In genomic region chr6:17172050-17172449, GRCm38 (mm10) we compare ENCODE assay signal across 11 mouse cellular contexts.
DNase-seq lines count a peak whose midpoint lies in the region; ATAC-seq and TF ChIP-seq lines count a peak whose summit lies in the region.
"Had no signal": no experiment of that assay in that cellular context is flagged by ENCODE, and none has a peak within 500 bp of the region (broad histone marks: within the 10 kb centered on the region; RNA-seq: fewer than 3 reads in every experiment).

No protein-coding gene starts in this region.

- ATAC-seq in lung, embryonic 15.5 days (ENCODE audit: borderline replicate concordance, extremely low read depth, low FRiP score, low TSS enrichment): no peak
- ATAC-seq in hindbrain, embryonic 16.5 days: no peak

- H3K4me1 ChIP-seq in lung, embryonic 15.5 days: peaks cover 41% of the 10 kb centered on the region
- peaks cover 13% of the 10 kb centered on the region for H3K4me1 ChIP-seq in lung, adult 2 months (ENCODE audit: control insufficient read depth, insufficient read depth, low read length)
- H3K4me1 ChIP-seq in hindbrain, embryonic 16.5 days (ENCODE audit: control insufficient read depth, insufficient read depth, low read depth, low read length): peaks cover 16% of the 10 kb centered on the region
- H3K4me1 ChIP-seq in small intestine, adult 2 months (ENCODE audit: control insufficient read depth, insufficient read depth, insufficient read length, low read length): no peaks in the 10 kb centered on the region
- H3K4me1 ChIP-seq: megakaryocyte, embryonic 14.5 days had no signal

- no peak for TF ChIP-seq CTCF in gastrocnemius, adult 2 months (IDR thresholded peaks at IDR 0.05)
- TF ChIP-seq CTCF in lung, adult 2 months (IDR thresholded peaks at IDR 0.05; ENCODE audit: insufficient read depth, low read length): no peak
- TF ChIP-seq CTCF in small intestine, adult 2 months (IDR thresholded peaks at IDR 0.05; ENCODE audit: extremely low read depth, insufficient read length, insufficient replicate concordance, low read depth, low read length): no peak

- H3K9ac ChIP-seq in lung, embryonic 15.5 days: no peak overlapping the region
- H3K9ac ChIP-seq in hindbrain, embryonic 16.5 days (ENCODE audit: low read depth, low read length): no peak overlapping the region

- H3K36me3 ChIP-seq in lung, embryonic 15.5 days: no peaks in the 10 kb centered on the region
- no peaks in the 10 kb centered on the region for H3K36me3 ChIP-seq in hindbrain, embryonic 16.5 days (ENCODE audit: control insufficient read depth, insufficient read depth, low read length)
- H3K36me3 ChIP-seq in small intestine, adult 2 months (ENCODE audit: control insufficient read depth, insufficient read depth, low read length): no peaks in the 10 kb centered on the region

- intact Hi-C loops in gastrocnemius, adult 2 months (cut with DNase I): loop anchor here (5.0 kb wide), 1 partner anchor 60 kb away; no protein-coding TSS in a partner anchor

- no peak for TF ChIP-seq POLR2A in lung, adult 2 months (IDR thresholded peaks at IDR 0.05; ENCODE audit: borderline replicate concordance, extremely low read depth, low read depth, low read length)
- no peak for TF ChIP-seq POLR2A in small intestine, adult 2 months (IDR thresholded peaks at IDR 0.05; ENCODE audit: low read depth, low read length)

- peak overlapping the region; percentile 40; the same call in 1 of the 2 replicates for H3K4me2 ChIP-seq in lung, embryonic 15.5 days
- H3K4me2 ChIP-seq in hindbrain, embryonic 16.5 days (ENCODE audit: low read length): peak overlapping the region; percentile 38; the same call in 1 of the 2 replicates

- 25% methylated on average over 1 of the region's 1 CpGs for WGBS in lung, embryonic 15.5 days
- WGBS in lung, adult 2 months: 13% methylated on average over 1 of the region's 1 CpGs
- WGBS in hindbrain, embryonic 16.5 days: 27% methylated on average over 1 of the region's 1 CpGs
- 57% methylated on average over 1 of the region's 1 CpGs for WGBS in small intestine, adult 2 months

- H3K27me3 ChIP-seq in lung, embryonic 15.5 days: no peaks in the 10 kb centered on the region
- H3K27me3 ChIP-seq in hindbrain, embryonic 16.5 days (replicated peaks; ENCODE audit: control insufficient read depth, insufficient read depth, low read length): no peaks in the 10 kb centered on the region
- no peaks in the 10 kb centered on the region for H3K27me3 ChIP-seq in small intestine, adult 2 months (ENCODE audit: control insufficient read depth, insufficient read depth, low read length)
- H3K27me3 ChIP-seq: megakaryocyte, embryonic 14.5 days had no signal

- peak overlapping the region; percentile 90 for H3K27ac ChIP-seq in gastrocnemius, adult 2 months
- peak overlapping the region; percentile 91 for H3K27ac ChIP-seq in lung, embryonic 15.5 days
- peak overlapping the region; percentile 71 for H3K27ac ChIP-seq in hindbrain, embryonic 16.5 days (ENCODE audit: low read depth, low read length)
- H3K27ac ChIP-seq in small intestine, adult 2 months (ENCODE audit: insufficient read depth, low read depth, low read length): peak overlapping the region; percentile 71; the same call in 1 of the 2 replicates

- DNase-seq in gastrocnemius, adult 2 months: no peak
- DNase-seq in gastrocnemius, postnatal 10 days: no peak
- no peak for DNase-seq in lung, adult 2 months
- DNase-seq in cerebellum, adult 18-20 months: no peak
- DNase-seq in adrenal gland, adult (ENCODE audit: inconsistent age in 2 of 2, low spot score in 1 of 2): no peak
- DNase-seq: cerebellum, adult 9-10 months; thymus, postnatal 25 days had no signal

- no peaks in the 10 kb centered on the region for H3K9me3 ChIP-seq in lung, embryonic 15.5 days
- H3K9me3 ChIP-seq in hindbrain, embryonic 16.5 days (ENCODE audit: control insufficient read depth, low read length): no peaks in the 10 kb centered on the region
- H3K9me3 ChIP-seq: megakaryocyte, embryonic 14.5 days had no signal

- 0 out of 2 replicates have a peak overlapping the region, but pooled peaks have one; percentile 3 for H3K4me3 ChIP-seq in gastrocnemius, adult 2 months
- no peak overlapping the region for H3K4me3 ChIP-seq in lung, embryonic 15.5 days
- H3K4me3 ChIP-seq in lung, adult 2 months (replicated peaks; ENCODE audit: extremely low read depth, low read depth, low read length): no peak overlapping the region
- H3K4me3 ChIP-seq in hindbrain, embryonic 16.5 days (ENCODE audit: low read length): no peak overlapping the region
- H3K4me3 ChIP-seq in small intestine, adult 2 months (ENCODE audit: low read depth, low read length): no peak overlapping the region
- H3K4me3 ChIP-seq: megakaryocyte, embryonic 14.5 days had no signal
